Mouse (Mus musculus) embryonic facial prominence, embryonic 14.5 days (tissue): Measurements from ENCODE around the gene Gm1113. TPM values are rescaled to one million over a fixed set of nuclear protein-coding genes. Genes with fewer than 3 reads are reported as not detected.

Experiments used
- ATAC-seq: fragments of 200-750 bp; cut with Nextera tagmentation; 2 replicates; pipeline ENCODE4 v1.8.0; 2017; ENCODE audit warnings: low read depth, moderate number of reproducible peaks, moderate TSS enrichment
- DNase-seq: peaks from one replicate; pipeline ENCODE4 v3.0.0-alpha.2; 2015; ENCODE audit warnings: low spot score
- H3K27ac ChIP-seq: fragments of 300-500 bp; sonication (generic); replicated peaks from 2 replicates; pipeline ENCODE4 v1.5.1; 2014; ENCODE audit warnings: low read depth, mild to moderate bottlenecking, low read length, moderate library complexity
- H3K27me3 ChIP-seq: fragments of 300-500 bp; sonication (generic); replicated peaks from 2 replicates; pipeline ENCODE4 v1.6.1; 2014; ENCODE audit warnings: low read length; ENCODE audit not compliant: control insufficient read depth, insufficient read depth
- H3K36me3 ChIP-seq: fragments of 300-500 bp; sonication (generic); 2 replicates; pipeline ENCODE4 v1.6.1; 2014; ENCODE audit warnings: low read length, mixed read lengths; ENCODE audit not compliant: control insufficient read depth, insufficient read depth
- H3K4me1 ChIP-seq: fragments of 300-500 bp; sonication (generic); 2 replicates; pipeline ENCODE4 v1.6.1; 2014; ENCODE audit warnings: antibody characterized with exemption, low read length; ENCODE audit not compliant: control insufficient read depth, insufficient read depth
- H3K4me2 ChIP-seq: fragments of 300-500 bp; sonication (generic); 2 replicates; pipeline ENCODE4 v1.6.1; 2014; ENCODE audit warnings: low read depth, mild to moderate bottlenecking, low read length, moderate library complexity, mixed read lengths
- H3K4me3 ChIP-seq: fragments of 300-500 bp; sonication (generic); 2 replicates; pipeline ENCODE4 v1.5.1; 2014; ENCODE audit warnings: low read depth, mild to moderate bottlenecking, low read length
- H3K9ac ChIP-seq: fragments of 300-500 bp; sonication (generic); 2 replicates; pipeline ENCODE4 v1.6.1; 2014; ENCODE audit warnings: low read depth, mild to moderate bottlenecking, low read length, moderate library complexity, mixed read lengths
- H3K9me3 ChIP-seq: fragments of 300-500 bp; sonication (generic); 2 replicates; pipeline ENCODE4 v1.6.1; 2016; ENCODE audit warnings: low read length; ENCODE audit not compliant: control insufficient read depth
- WGBS: fragments of 180-500 bp; shearing (Covaris S2); extraction: QIAGEN DNeasy Blood & Tissue Kit; methylation state at CpG from one replicate; pipeline ENCODE4 v1.1.7; 2014; 5-methylcytosine and 5-hydroxymethylcytosine counted together
- polyA plus RNA-seq: library from polyadenylated mRNA; unstranded; fragments of >200 nt; fragmentation: Nextera tagmentation; extraction: Ambion mirVana; gene quantifications from 2 replicates; pipeline ENCODE4 v1.2.1, GENCODE M21; 2014

Gene Gm1113
- polyA plus RNA-seq, 1 experiment from 2014 or later, result not detected

DNA sequence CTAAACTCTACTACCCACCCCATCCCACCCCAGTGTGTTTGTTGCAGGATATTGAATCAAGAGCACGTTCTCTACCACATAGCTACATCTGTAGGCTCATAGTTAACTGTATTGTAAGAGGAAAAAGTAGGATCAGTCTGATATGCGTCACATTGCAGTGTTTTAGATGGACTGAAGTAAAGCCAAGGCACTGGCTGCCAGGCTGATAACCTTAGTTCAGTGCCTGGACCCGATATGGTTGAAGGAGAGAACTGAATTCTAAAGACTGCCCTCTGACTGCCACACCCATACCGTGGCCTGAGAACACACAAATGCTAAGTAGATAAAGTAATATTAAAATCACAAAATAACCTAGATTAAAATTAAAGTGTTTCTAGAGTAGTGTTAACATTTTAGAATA, 17.8 kb upstream of the Gm1113 start:
- Histone ChIP-seq H3K27me3 (no peaks in the 10 kb centered on the region), H3K9ac (no peak overlapping the region), H3K4me1 (peaks cover 2% of the 10 kb centered on the region; the same call in 1 of the 2 replicates)

GRCm38 (mm10) chr9:35535110-35535509, 17.0 kb upstream of the Gm1113 start:
- Histone ChIP-seq H3K4me3 (no peak overlapping the region), H3K9ac (no peak overlapping the region)
- ATAC-seq, result peak; percentile 88

More for the DNA sequence above, 17.8 kb upstream of the Gm1113 start:
- Histone ChIP-seq H3K9me3 (no peaks in the 10 kb centered on the region), H3K4me3 (no peak overlapping the region), H3K4me2 (no peak overlapping the region), H3K27ac (no peak overlapping the region), H3K36me3 (no peaks in the 10 kb centered on the region)
- ATAC-seq (no peak), DNase-seq (no peak)
- WGBS, result 68% methylated on average over 4 of the region's 4 CpGs

GRCm38 (mm10) chr9:35533266-35533665, 15.2 kb upstream of the Gm1113 start:
- DNase-seq (peak; percentile 24), ATAC-seq (no peak)
- no peak overlapping the region for H3K4me3 ChIP-seq
- H3K4me1 ChIP-seq, result peaks cover 15% of the 10 kb centered on the region
- no peaks in the 10 kb centered on the region for H3K36me3 ChIP-seq
- no peaks in the 10 kb centered on the region for H3K27me3 ChIP-seq
- no peak overlapping the region for H3K27ac ChIP-seq
- H3K9me3 ChIP-seq, result no peaks in the 10 kb centered on the region
- 61% methylated on average over 9 of the region's 9 CpGs for WGBS
- H3K9ac ChIP-seq, result no peak overlapping the region
- H3K4me2 ChIP-seq, result no peak overlapping the region

More at GRCm38 (mm10) chr9:35535110-35535509, 17.0 kb upstream of the Gm1113 start:
- H3K9me3 ChIP-seq, result no peaks in the 10 kb centered on the region
- H3K36me3 ChIP-seq, result no peaks in the 10 kb centered on the region
- 2% methylated on average over 2 of the region's 2 CpGs for WGBS
- peak; percentile 90 for DNase-seq
- H3K27me3 ChIP-seq, result no peaks in the 10 kb centered on the region
- no peak overlapping the region for H3K4me2 ChIP-seq
- H3K4me1 ChIP-seq, result peaks cover 10% of the 10 kb centered on the region
- no peak overlapping the region for H3K27ac ChIP-seq

- Histone ChIP-seq H3K4me1 (peaks cover 15% of the 10 kb centered on the region), H3K27ac (peak overlapping the region; percentile 75), H3K9ac (0 out of 2 replicates have a peak overlapping the region, but pooled peaks have one; percentile 8), H3K36me3 (no peaks in the 10 kb centered on the region), H3K9me3 (no peaks in the 10 kb centered on the region), H3K4me3 (no peak overlapping the region), H3K27me3 (no peaks in the 10 kb centered on the region), H3K4me2 (no peak overlapping the region)
- peak; percentile 63; the same call in 1 of the 2 replicates for ATAC-seq
- DNase-seq, result peak; percentile 76
- 9% methylated on average over 1 of the region's 1 CpGs for WGBS
Measured at GRCm38 (mm10) chr9:35529796-35530195, 11.7 kb upstream of the Gm1113 start.

DNA sequence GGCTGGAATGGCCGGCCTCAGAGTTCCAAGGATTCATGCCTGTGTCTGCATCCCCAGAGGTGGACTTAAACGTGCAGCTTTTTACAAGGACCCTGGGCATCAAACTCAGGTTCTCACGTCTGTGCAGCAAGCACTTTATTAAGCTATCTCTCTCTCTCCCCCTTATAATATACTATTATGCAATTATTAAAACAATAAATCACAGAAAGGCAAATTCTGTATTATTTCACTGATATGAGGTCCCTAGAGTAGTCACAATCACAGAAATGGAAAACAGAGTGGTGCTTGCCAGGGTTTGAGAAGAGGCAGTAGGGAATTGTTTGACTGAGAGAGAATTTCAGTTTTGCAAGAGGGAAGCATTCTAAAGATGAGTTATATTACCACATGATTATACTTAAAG, 11.1 kb upstream of the Gm1113 start:
- ATAC-seq (no peak), DNase-seq (peak; percentile 33)
- Histone ChIP-seq H3K4me1 (peaks cover 21% of the 10 kb centered on the region), H3K9me3 (no peaks in the 10 kb centered on the region), H3K9ac (no peak overlapping the region), H3K4me2 (no peak overlapping the region), H3K36me3 (no peaks in the 10 kb centered on the region), H3K27ac (no peak overlapping the region; the same call in 1 of the 2 replicates), H3K27me3 (no peaks in the 10 kb centered on the region), H3K4me3 (no peak overlapping the region)
- 34% methylated on average over 3 of the region's 3 CpGs for whole genome bisulfite sequencing

DNA sequence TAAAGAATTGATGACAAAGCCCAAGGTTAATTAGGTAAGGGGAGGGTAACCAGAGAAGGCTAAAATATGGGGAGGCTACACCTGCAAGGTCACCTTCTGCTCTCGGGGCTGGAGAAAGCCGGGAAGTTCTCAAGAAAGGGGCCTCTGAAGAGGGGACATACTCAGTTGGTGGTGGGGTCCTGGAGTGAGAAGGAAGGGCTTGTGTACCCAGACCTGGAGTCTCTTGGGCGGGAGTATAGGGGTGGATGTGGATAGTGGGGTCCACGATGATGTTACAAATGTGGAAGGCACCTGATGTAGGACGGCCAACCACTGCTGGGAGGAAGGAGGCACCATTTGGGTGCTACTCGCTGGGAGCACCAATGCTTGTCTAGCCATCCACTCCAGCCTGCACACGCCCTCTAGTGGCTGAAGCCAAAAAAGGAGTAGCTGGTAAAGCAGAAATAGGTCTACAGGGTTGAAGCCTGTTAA, 5.9 kb upstream of the Gm1113 start:
- H3K36me3 ChIP-seq, result no peaks in the 10 kb centered on the region
- peaks cover 9% of the 10 kb centered on the region for H3K4me1 ChIP-seq
- H3K9ac ChIP-seq, result no peak overlapping the region
- H3K27me3 ChIP-seq, result no peaks in the 10 kb centered on the region
- H3K9me3 ChIP-seq, result no peaks in the 10 kb centered on the region
- 13% methylated on average over 7 of the region's 7 CpGs for WGBS
- H3K4me3 ChIP-seq, result no peak overlapping the region
- DNase-seq (peak; percentile 88), ATAC-seq (peak; percentile 85)
- peak overlapping the region; percentile 6; the same call in 1 of the 2 replicates for H3K4me2 ChIP-seq
- peak overlapping the region; percentile 61 for H3K27ac ChIP-seq

- H3K36me3 ChIP-seq, result no peaks in the 10 kb centered on the region
- H3K4me1 ChIP-seq, result peaks cover 9% of the 10 kb centered on the region
- H3K9me3 ChIP-seq, result no peaks in the 10 kb centered on the region
- peak; percentile 90 for ATAC-seq
- H3K27me3 ChIP-seq, result no peaks in the 10 kb centered on the region
- peak; percentile 96 for DNase-seq
- H3K27ac ChIP-seq, result peak overlapping the region; percentile 61
- no peak overlapping the region for H3K9ac ChIP-seq
- 21% methylated on average over 5 of the region's 5 CpGs for WGBS
- H3K4me3 ChIP-seq, result no peak overlapping the region
- H3K4me2 ChIP-seq, result peak overlapping the region; percentile 6; the same call in 1 of the 2 replicates
Measured at GRCm38 (mm10) chr9:35523541-35523940, 5.5 kb upstream of the Gm1113 start.

- peak overlapping the region; percentile 61 for H3K27ac ChIP-seq
- H3K4me2 ChIP-seq, result no peak overlapping the region
- H3K27me3 ChIP-seq, result no peaks in the 10 kb centered on the region
- no peak for ATAC-seq
- 79% methylated on average over 1 of the region's 1 CpGs for WGBS
- H3K9me3 ChIP-seq, result no peaks in the 10 kb centered on the region
- no peaks in the 10 kb centered on the region for H3K36me3 ChIP-seq
- no peak for DNase-seq
- no peak overlapping the region for H3K4me3 ChIP-seq
- H3K9ac ChIP-seq, result no peak overlapping the region
- peaks cover 9% of the 10 kb centered on the region for H3K4me1 ChIP-seq
Measured at GRCm38 (mm10) chr9:35522821-35523515, 4.9 kb upstream of the Gm1113 start.

GRCm38 (mm10) chr9:35522241-35522640, 4.2 kb upstream of the Gm1113 start:
- H3K27ac ChIP-seq, result 0 out of 2 replicates have a peak overlapping the region, but pooled peaks have one; percentile 61
- H3K9ac ChIP-seq, result no peak overlapping the region
- no peak overlapping the region for H3K4me3 ChIP-seq
- no peaks in the 10 kb centered on the region for H3K27me3 ChIP-seq
- DNase-seq (no peak), ATAC-seq (no peak)
- no peak overlapping the region for H3K4me2 ChIP-seq
- H3K9me3 ChIP-seq, result no peaks in the 10 kb centered on the region
- WGBS, result 58% methylated on average over 2 of the region's 2 CpGs
- peaks cover 9% of the 10 kb centered on the region for H3K4me1 ChIP-seq
- no peaks in the 10 kb centered on the region for H3K36me3 ChIP-seq
